Mouse (Mus musculus) heart, adult 18-20 months (tissue): ENCODE data around the gene Pno1. TPM values are rescaled to one million over a fixed set of nuclear protein-coding genes. Genes with fewer than 3 reads are reported as not detected.
A peak's percentile ranks its signal among the peaks of the same experiment; 100 is the strongest.

Experiments used
- DNase-seq, 2 experiments: peaks; one replicate each; pipeline ENCODE4 v3.0.0; 2021 to 2022; ENCODE audit warnings: mixed read lengths in 1 of 2
- total RNA-seq, 2 experiments: library from RNA; stranded (reverse); gene quantifications; 2 replicates each; pipeline ENCODE4 v1.2.3; 2021

The Pno1 gene
- total RNA-seq, 2 experiments from 2014 or later: 33.1 to 35.1 TPM

DNA sequence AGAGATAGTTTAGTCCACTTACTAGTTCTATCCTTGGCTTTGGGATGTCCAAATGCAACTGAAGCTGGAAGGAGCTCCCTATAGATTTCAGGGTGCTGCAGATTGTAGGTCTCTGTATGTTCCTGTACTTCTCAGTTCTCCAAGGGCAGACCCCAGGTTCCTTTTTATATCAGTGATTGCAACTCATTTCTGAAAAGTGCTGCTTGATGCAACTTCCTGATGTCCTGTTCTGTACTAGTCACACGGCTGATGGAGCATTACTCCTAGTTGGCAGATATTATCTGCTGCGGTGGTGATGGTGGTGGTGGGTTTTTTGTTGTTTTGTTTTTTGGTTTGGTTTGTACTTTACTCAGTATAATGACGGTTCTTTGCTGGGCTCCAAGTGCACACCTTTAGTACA is 30.6 kb downstream of the Pno1 start:
- DNase-seq: no peak

DNA sequence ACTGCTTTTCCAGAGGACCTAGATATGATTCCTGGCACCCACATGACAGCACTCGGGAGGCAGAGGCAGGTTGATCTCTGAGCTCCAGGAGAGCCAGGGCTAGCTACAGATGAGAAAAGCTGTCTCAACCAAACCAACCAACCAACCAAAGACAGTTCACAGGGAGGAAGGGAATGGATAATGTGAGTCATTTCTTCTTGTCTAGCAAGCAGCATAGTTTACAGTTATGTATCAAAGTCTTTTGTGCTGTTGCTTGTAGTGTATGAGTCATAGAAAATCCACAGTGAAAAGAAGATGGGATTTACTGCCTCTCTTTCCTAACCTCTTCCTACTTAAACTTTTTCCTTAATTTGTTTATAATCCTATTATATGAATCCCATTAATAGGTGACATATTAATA is 34.7 kb downstream of the Pno1 start:
- no peak for DNase-seq

DNA sequence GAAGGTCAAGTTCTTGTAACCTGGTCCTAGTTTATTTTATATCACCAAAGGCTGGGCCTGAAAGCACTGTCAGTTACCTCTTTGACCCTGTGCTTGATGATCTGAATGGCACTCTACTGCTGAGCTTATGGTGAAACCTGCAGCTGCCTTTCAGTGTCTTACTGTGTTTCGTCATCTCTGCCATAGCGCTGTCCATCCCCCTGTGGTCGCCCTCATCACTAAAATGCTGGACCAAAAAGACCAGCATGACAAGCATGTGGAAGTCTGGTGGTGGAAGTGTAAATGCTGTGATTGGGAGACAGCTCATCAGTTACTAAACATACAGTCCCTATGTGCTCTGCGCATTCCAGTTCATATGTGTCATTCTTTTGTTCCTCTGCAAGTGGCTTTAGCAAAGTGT is 39.1 kb downstream of the Pno1 start:
- DNase-seq: no peak

DNA sequence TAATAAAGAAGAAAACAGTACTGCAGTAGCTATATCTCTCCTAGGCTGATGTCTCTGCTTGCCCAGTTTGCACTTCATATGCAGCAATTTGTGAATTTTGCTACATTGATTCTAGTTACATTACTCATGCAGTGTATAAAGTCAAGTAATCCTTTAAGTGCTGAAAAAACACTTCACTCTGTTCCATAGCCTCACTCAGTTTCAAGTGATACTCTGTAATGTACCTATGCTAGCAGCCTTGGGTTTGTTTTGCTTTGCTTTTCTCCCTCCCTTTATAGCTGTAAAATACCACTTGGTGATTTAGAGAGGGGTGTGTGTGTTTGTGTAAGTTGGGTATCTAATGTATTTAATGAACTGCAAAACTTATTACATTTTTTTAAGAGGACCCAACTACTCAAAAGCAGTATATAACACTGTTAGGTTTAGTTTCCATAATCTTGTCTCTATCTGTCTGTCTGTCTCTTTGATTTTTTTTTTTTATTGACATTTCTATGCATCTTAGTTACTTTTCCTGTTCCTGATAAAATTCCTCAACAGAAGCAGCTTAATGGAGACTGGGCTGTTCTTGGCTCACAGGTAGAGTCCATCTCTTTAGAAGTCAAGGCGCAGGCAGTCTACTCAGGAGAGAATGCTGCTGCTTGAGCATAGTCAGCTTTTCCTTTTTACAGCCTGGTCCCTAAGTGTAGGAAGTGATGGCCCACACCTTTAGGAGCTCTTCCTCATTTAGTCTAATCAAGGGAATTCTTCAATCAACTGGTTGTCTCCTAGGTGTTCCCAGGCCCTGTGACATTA is 40.2 kb downstream of the Pno1 start:
- no peak for DNase-seq

DNA sequence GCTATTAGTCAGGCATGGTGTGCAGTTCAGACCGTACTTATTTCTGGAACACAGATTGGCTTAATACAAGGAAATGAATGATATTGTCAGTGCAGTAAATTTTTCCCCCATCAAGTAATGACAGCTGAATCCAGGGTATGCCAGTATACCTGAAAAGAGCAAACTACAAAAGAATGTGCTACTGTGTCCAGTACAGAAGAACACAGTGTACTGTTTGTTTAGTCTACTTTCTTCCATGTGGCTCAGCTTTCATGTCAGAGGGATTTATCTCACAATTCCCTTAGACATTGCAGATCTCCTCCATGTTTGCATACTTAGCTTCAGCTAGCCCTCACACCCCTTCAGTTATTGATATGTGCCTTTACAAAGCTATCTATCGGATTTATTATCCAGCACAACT is 42.1 kb downstream of the Pno1 start:
- no peak for DNase-seq

DNA sequence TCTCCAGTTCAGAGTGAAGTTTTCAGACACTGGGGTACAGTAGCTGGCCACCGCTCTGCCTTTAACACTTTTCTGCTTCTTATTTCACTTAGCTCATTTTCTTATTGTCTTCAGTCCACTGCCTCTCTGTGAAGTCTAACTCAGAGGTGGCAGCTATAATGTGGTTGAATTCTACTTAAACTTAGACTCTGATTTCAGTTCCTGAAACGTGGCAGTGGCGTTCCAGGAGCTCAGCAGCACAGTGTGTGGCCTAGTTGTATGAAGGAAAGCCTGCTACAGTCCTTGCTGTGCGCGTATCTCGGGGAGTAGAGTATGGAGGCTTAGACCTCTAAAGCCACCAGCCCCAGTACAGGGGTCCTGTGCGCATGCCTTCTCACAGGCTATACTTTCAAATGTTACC is 44.7 kb downstream of the Pno1 start:
- DNase-seq: no peak

DNA sequence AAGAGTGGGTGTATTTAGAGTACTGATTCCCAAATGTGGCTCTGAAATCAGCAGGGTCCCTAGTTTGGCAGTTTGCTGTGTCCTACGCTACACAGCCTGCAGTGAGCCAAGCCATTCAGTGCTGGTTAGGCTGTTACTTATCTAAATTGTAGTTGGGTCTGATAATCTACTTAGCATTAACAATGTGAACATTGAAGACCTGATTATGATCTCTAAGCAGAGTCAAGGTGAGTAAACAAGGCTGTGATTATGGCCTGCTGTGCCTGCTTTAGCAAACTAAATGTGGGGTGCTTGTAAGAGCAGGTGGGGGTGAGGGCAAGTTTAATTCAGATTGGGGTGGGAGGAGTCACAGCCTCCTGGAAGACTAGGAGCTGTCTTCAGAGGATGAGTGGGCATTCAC is 47.4 kb downstream of the Pno1 start:
- DNase-seq: no peak

DNA sequence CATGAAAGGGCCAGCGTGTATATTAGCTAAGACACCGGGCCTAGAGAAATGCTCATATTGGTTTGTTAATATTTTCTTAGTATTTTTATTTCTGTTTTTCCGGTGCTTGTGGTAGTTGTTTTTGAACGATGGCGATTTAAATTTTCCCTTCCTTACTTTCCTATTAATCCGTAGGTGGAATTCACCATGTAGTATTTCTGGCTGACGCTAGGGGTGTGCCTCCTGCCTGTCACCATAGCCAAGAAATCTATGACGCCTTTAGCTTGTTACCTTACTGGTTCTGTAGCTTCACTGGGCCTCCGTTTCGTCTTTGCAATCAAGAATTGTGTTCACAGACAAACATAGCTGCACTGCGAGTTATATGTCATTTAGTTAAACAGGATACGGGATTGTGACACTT is 51.1 kb downstream of the Pno1 start:
- DNase-seq: peak; percentile 70 to 72

DNA sequence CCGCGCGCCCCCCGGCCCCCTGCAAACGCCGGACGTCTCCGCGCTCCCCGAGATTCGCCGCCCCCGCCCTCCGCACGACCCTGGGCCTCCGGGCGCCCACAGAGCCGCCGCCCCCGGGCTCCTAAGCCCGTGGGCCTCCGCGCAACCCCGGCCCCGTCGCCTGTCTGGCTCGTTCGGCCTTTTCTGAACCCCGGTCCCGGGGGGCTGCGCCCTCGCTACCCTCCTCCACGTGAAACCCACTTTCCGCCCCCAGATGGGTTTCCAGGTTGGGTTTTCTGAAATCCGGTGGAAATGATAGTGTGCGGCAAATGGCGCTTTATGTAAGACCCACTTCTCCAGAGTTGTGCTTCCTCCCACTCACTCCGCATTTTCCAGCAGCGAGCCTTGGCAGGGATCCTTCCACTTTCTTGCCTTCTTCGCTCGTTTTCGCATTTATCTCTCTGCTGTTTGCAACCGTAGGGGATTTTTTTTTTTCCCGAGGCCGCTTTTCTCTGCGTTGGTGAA is 51.6 kb downstream of the Pno1 start:
- peak; percentile 39 to 75 for DNase-seq

DNA sequence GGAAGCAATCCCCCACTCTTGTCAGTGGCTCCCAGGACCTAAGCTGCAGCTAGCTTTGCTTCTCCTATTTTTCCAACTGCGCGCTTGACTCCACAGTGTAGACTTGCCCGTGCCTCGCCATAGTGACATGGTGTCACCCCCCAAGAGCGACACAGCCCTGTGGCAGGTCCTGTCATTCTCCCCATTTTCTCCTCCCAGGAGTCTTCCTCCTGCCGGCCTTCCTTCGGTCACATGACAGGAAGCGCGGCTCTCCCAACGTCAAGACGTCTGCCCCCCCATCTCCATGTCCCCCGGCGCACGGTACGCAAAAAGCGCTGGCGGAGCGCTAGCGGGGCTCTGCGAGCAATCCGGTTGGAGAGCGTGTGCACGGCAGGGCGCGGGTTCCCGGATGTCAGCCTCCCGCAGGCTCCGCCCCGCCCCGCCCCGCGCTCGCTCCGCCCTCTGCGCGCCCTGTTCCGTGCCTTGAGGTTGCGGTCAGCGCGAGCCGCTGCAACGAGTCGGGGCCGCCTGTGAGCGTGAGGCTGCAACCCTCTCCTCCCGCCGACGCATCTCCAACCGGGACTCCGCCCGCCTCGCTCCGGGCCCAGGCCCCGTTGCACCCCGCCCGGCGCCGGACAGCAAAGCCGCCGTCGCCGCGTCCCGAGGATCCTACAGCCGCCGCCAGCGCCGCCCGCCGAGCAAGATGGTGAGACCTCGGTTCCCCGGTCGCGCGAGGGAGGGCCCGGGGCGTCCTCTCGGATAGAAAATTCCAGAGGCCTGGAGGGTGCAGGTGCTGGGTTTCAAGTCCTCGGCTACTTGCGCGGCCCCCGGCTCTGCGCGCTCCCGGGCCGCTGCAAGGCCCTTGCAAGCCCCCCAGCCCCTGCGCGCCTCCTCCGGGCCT is 52.3 kb downstream of the Pno1 start, which contains the start of gene Ppp3r1:
TSS of gene Ppp3r1 (plus strand) at position 406 of the 880 bp plus-strand sequence.
- peak; percentile 97 to 98 for DNase-seq

Other genes with a start within 250 kb of the Pno1 start
- 1 to 10 TPM; 3.1 to 3.4 TPM for gene Cnrip1, start 160.0 kb downstream of the Pno1 start, total RNA-seq
- gene Plek, start 159.2 kb downstream of the Pno1 start, total RNA-seq: 1 to 10 TPM; 3.6 to 5.6 TPM
- 10 to 100 TPM; 65.7 to 66.1 TPM for gene Ppp3r1, start 52.3 kb downstream of the Pno1 start, total RNA-seq
- 10 to 100 TPM; 11.1 to 11.7 TPM for gene Wdr92, start 29.5 kb downstream of the Pno1 start, total RNA-seq
- 10 to 100 TPM; 34.8 to 35.7 TPM for gene C1d, start 46.0 kb upstream of the Pno1 start, total RNA-seq